Mouse (Mus musculus): ENCODE measurements around the gene Acox1. TPM values are rescaled to one million over a fixed set of nuclear protein-coding genes. Genes with fewer than 3 reads are reported as not detected.

The Acox1 gene
- polyA plus RNA-seq, 1 experiment from 2014 or later = 207 TPM

DNA sequence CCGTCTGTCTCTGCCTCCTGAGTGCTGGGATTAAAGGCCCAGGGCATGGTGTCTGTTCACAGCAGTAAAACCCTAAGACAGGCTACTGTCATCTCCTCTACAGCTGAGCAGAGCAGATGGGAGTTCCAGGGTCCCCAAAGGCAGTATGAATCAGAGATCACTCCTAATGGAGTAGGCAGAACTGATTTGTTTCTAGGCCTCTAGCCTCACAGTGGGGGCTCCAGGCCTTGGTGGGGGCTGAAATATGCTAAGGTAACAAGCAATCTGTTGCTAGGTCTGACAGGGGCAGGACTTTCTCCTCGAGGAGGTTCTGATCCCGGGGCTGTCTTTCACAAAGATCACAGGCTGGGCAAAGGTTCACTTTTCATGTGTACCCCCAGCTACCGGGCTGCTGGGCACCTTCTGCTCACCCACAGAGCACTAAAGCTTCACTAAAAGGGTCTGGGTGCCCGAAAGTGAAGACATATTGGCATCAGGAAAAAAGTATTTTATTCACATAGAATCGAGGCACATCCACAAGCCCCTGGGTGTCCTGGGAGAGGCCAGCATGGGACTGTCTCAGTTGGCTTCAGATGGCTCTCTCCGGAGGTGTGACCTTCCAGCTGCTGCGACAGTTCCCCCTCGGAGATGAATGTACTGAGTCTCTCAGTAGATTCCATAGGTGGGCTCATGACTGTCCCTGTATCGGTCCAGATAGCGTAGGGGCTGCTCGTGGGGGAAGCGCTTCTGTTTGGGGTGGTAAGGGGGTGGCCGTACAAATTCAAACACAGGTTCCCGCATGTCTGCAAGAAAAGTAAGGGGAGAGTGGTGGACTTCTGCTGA lies 67.3 kb downstream of the Acox1 start:
- DNase-seq (ENCODE audit: low spot score) = no peak
- Histone ChIP-seq H3K4me2 (replicated peaks; ENCODE audit: low read depth) (peak overlapping the region; percentile 69), H3K36me3 (ENCODE audit: control insufficient read depth, insufficient read depth, low read length) (peaks cover 2% of the 10 kb centered on the region; the same call in 1 of the 2 replicates), H3K4me3 (ENCODE audit: low read depth, low read length) (peak overlapping the region; percentile 65), H3K9ac (ENCODE audit: low read length) (peak overlapping the region; percentile 76; the same call in 1 of the 2 replicates), H3K9me3 (ENCODE audit: control insufficient read depth, low read length) (no peaks in the 10 kb centered on the region), H3K27ac (replicated peaks) (peak overlapping the region; percentile 97), H3K4me1 (replicated peaks; ENCODE audit: control insufficient read depth, insufficient read depth) (peaks cover 11% of the 10 kb centered on the region), H3K27me3 (ENCODE audit: control insufficient read depth, insufficient read depth, low read length) (no peaks in the 10 kb centered on the region)
- WGBS = 80% methylated on average over 15 of the region's 15 CpGs
- TF ChIP-seq EP300 (optimal IDR thresholded peaks at IDR 0.05) = no peak
- TF ChIP-seq CTCF (IDR thresholded peaks at IDR 0.05; ENCODE audit: low read depth) = no peak
- ATAC-seq (ENCODE audit: low FRiP score, low TSS enrichment) = no peak

DNA sequence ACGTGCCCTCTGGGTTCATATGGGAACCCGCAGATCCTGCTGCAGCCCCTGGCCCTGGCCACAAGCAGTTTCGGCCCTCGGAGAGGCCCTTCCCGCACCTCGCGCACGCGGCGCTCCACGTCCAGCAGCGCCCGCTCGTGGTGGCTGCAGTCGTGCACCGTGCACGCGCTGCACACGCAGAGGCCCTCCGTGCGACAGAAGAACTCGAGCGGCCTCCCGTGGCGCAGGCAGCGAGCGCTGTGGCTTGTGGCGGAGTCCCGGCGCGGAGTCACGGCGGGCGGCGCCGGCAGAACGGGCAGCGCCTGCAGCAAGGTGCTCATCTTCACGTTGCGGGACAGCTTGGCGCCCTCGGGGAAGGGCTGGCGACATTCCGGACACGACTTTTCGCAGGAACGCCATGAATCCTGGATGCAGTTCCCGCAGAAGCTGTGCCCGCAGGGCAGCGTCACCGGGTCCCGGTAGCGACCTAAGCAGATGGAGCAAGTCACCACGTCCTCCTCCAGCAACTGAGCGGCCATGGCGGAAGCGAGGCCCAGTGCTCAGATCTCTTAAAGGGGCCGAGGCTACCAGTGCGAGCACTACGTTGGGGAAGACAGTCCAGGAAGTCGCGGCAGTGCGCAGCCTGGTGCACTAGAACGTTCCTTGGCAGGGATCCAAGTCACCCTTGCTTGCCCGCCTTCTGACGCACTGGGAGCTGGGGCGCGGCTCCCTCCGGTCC lies 68.2 kb downstream of the Acox1 start, which contains the start of gene Trim65:
Gene Trim65 (minus strand): TSS at position 641 of the 718 bp plus-strand sequence.
- Histone ChIP-seq H3K27me3 (ENCODE audit: control insufficient read depth, insufficient read depth, low read length) (no peaks in the 10 kb centered on the region), H3K4me1 (replicated peaks; ENCODE audit: control insufficient read depth, insufficient read depth) (peaks cover 11% of the 10 kb centered on the region), H3K9me3 (ENCODE audit: control insufficient read depth, low read length) (no peaks in the 10 kb centered on the region), H3K36me3 (ENCODE audit: control insufficient read depth, insufficient read depth, low read length) (peaks cover 6% of the 10 kb centered on the region; the same call in 1 of the 2 replicates), H3K27ac (replicated peaks) (peak within 1 kb of the TSS; percentile 97), H3K4me2 (replicated peaks; ENCODE audit: low read depth) (peak within 1 kb of the TSS; percentile 69), H3K4me3 (ENCODE audit: low read depth, low read length) (peak within 1 kb of the TSS; percentile 65), H3K9ac (ENCODE audit: low read length) (peak within 1 kb of the TSS; percentile 76)
- TF ChIP-seq CTCF (IDR thresholded peaks at IDR 0.05; ENCODE audit: low read depth) (peak; percentile 100), EP300 (optimal IDR thresholded peaks at IDR 0.05) (no peak)
- WGBS = under 1% methylated on average over 68 of the region's 69 CpGs
- ATAC-seq (ENCODE audit: low FRiP score, low TSS enrichment) = peak; percentile 83
- DNase-seq (ENCODE audit: low spot score) = peak; percentile 94

DNA sequence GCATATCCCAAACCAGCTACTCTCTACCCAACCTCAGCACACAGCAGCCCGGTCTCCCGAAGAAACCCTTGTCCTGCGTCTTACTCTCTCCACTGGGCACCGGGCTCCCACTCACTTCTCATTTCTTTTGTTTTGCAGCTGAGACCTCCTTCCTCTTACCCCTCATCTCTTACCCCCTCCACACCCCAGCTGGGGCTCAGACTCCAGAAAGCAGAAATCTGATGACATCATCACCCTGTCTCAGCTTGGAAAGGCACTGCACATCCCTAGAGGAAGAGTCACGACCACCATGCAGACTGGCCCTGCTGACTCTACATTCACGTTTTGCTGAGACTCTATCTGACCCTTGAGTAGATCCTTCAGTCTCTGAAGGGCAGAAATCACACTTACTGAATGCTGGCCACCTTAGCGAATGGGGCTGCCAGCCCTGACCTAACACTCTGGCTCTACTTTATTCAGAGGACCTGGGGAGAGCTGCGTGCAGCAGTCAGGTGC lies 68.8 kb downstream of the Acox1 start:
- TF ChIP-seq CTCF (IDR thresholded peaks at IDR 0.05; ENCODE audit: low read depth) (no peak), EP300 (optimal IDR thresholded peaks at IDR 0.05) (no peak)
- H3K27me3 ChIP-seq (ENCODE audit: control insufficient read depth, insufficient read depth, low read length) = no peaks in the 10 kb centered on the region
- peaks cover 6% of the 10 kb centered on the region; the same call in 1 of the 2 replicates for H3K36me3 ChIP-seq (ENCODE audit: control insufficient read depth, insufficient read depth, low read length)
- peak overlapping the region; percentile 76 for H3K9ac ChIP-seq (ENCODE audit: low read length)
- peak overlapping the region; percentile 97 for H3K27ac ChIP-seq (replicated peaks)
- no peaks in the 10 kb centered on the region for H3K9me3 ChIP-seq (ENCODE audit: control insufficient read depth, low read length)
- peaks cover 11% of the 10 kb centered on the region for H3K4me1 ChIP-seq (replicated peaks; ENCODE audit: control insufficient read depth, insufficient read depth)
- ATAC-seq (ENCODE audit: low FRiP score, low TSS enrichment) (0 out of 2 replicates have a peak, but pooled peaks have one; percentile 0), DNase-seq (ENCODE audit: low spot score) (peak; percentile 23)
- peak overlapping the region; percentile 69 for H3K4me2 ChIP-seq (replicated peaks; ENCODE audit: low read depth)
- H3K4me3 ChIP-seq (ENCODE audit: low read depth, low read length) = peak overlapping the region; percentile 65
- WGBS = 36% methylated on average over 8 of the region's 8 CpGs

DNA sequence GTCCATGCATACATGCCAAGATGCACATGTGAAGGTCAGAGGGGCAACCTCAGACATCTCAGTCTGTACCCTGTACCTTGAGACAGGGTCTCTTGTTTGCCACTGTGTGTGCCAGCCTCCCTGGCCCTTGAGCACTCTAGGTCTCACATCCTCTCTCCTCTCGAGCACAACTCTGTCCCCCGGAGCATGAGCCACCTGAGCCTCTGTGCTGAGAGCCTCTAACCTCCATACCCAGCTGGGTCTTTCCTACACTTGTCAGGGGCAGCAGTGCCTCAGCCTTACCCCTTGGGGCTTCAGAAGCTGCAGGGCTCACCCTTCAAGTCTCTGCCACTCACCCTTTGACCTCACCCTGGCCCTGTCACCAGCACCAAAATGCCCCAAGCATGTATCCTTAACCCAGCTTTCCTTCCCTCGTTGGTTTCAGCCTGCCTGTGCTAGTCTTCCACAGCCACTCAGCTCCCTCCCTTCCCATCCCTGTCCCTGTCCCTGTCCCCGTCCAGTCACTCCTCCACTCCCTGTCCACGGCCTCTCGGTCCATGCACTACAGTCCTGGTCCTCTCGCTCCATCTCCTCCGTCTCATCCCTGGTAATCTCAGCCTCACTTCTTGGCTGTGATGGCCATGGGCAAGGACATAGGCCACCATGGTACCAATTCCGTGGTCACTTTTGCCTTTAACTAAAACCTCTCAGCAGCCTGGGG lies 69.6 kb downstream of the Acox1 start:
- Histone ChIP-seq H3K36me3 (ENCODE audit: control insufficient read depth, insufficient read depth, low read length) (peaks cover 6% of the 10 kb centered on the region; the same call in 1 of the 2 replicates), H3K9ac (ENCODE audit: low read length) (peak overlapping the region; percentile 76), H3K4me2 (replicated peaks; ENCODE audit: low read depth) (peak overlapping the region; percentile 69), H3K4me1 (replicated peaks; ENCODE audit: control insufficient read depth, insufficient read depth) (peaks cover 11% of the 10 kb centered on the region), H3K4me3 (ENCODE audit: low read depth, low read length) (peak overlapping the region; percentile 10; the same call in 1 of the 2 replicates), H3K27me3 (ENCODE audit: control insufficient read depth, insufficient read depth, low read length) (no peaks in the 10 kb centered on the region), H3K27ac (replicated peaks) (0 out of 2 replicates have a peak overlapping the region, but pooled peaks have one; percentile 97), H3K9me3 (ENCODE audit: control insufficient read depth, low read length) (no peaks in the 10 kb centered on the region)
- DNase-seq (ENCODE audit: low spot score) = no peak
- no peak for ATAC-seq (ENCODE audit: low FRiP score, low TSS enrichment)
- TF ChIP-seq CTCF (IDR thresholded peaks at IDR 0.05; ENCODE audit: low read depth) (no peak), EP300 (optimal IDR thresholded peaks at IDR 0.05) (no peak)
- 83% methylated on average over 9 of the region's 9 CpGs for WGBS

DNA sequence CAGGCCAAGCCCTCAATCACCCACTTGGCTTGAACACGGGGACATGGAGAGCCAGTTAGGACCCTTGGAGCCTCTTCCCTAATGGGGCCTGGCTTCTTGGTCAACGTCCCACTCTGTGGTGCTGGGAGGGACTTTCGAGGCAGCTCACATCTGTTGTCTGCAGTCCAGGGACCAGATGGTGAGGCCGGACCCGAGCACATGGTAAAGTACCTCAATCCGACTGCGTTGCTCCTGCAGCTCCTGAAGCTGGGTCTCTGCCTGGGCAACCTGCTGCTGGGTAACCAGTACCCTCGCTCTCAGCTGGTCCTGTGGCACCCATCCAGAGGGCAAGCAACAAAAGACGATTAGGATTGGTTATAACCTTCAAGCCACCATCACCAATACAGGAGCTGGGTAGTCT lies 70.9 kb downstream of the Acox1 start:
- Histone ChIP-seq H3K4me2 (replicated peaks; ENCODE audit: low read depth) (0 out of 2 replicates have a peak overlapping the region, but pooled peaks have one; percentile 27), H3K4me1 (replicated peaks; ENCODE audit: control insufficient read depth, insufficient read depth) (peaks cover 11% of the 10 kb centered on the region), H3K9ac (ENCODE audit: low read length) (no peak overlapping the region), H3K4me3 (ENCODE audit: low read depth, low read length) (no peak overlapping the region), H3K27me3 (ENCODE audit: control insufficient read depth, insufficient read depth, low read length) (no peaks in the 10 kb centered on the region), H3K36me3 (ENCODE audit: control insufficient read depth, insufficient read depth, low read length) (peaks cover 8% of the 10 kb centered on the region; the same call in 1 of the 2 replicates), H3K27ac (replicated peaks) (peak overlapping the region; percentile 8; the same call in 1 of the 2 replicates), H3K9me3 (ENCODE audit: control insufficient read depth, low read length) (no peaks in the 10 kb centered on the region)
- no peak for DNase-seq (ENCODE audit: low spot score)
- 55% methylated on average over 9 of the region's 9 CpGs for WGBS
- no peak for TF ChIP-seq EP300 (optimal IDR thresholded peaks at IDR 0.05)
- TF ChIP-seq CTCF (IDR thresholded peaks at IDR 0.05; ENCODE audit: low read depth) = no peak
- ATAC-seq (ENCODE audit: low FRiP score, low TSS enrichment) = no peak

Data from stomach, postnatal 0 days (tissue).